Mouse (Mus musculus): ENCODE data around the gene Cnst.

Cnst gene

DNA sequence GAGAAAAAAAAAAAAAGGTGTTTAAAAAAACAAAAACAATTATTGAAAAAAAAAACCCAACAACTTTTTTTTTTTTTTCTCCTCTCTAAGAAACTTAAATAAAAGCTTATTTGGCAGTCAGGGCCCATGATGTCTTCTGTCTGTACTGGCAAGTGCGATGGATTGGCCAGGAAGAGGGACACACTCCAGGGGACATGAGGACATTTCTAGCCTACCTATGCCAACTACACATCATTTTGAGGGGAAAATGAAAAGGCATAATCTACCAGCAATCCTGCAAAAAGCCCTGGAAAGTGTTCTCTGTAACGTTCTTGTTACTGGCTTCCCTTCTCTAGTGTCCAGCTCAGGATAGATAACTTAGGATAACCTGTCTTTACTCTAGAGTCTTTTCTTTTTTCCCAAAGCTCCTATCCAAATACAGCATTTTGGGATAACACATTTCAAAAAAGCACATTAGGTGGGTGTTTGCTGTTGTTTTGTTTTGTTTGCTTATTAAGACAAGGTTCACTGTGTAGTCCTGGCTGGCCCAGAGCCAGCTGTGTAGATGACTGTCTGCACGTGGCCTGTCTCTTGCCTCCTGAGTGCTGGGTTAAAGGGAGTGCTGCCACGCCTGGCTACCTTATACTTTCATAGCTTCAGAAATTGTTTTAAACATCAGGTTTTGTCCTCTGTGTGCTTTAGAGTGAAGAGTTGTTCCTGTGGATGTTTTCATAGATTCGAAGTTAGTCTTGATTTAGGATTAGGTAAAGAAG lies 7.2 kb downstream of the Cnst start:
- CTCF ChIA-PET: no interaction called here

DNA sequence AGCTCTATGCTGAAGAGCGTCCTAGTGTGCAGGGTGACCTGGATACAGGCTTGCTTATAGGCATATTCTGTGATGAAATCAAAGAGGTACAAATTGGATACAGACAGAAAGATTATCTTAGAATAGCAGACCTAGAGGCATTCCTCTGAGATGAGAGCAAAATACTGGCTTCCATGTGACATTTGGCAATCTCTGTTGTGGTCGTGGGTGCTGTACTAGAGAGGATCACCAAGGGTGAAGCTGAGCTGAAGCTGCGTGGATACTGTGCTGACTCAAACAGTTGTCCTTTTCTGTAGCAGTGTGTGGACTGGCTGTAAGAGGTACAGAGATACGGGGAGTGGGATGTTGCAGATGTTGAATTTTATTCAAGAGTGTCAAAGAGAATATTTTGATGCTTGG lies 7.8 kb downstream of the Cnst start:
- CTCF ChIA-PET: no interaction called here

DNA sequence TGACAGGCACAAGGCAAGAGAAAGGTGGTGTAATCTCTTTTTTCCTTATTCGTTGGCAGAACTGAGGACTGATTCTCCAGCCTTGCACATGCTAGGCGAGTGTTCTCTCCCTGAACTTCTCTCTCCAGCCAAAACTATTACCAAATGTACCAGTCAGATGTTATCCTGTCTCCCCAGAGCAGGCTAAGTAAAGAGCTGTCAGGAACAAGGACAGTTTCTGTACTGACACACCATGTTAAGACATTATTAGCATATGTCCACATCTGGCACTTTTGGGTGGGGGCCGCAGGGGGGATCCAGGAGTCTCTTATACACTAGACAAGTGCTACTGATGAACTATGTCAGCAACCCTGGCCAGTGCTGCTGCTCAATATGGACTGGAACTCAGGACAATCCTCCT lies 10.8 kb downstream of the Cnst start:
- CTCF ChIA-PET: no interaction called here

DNA sequence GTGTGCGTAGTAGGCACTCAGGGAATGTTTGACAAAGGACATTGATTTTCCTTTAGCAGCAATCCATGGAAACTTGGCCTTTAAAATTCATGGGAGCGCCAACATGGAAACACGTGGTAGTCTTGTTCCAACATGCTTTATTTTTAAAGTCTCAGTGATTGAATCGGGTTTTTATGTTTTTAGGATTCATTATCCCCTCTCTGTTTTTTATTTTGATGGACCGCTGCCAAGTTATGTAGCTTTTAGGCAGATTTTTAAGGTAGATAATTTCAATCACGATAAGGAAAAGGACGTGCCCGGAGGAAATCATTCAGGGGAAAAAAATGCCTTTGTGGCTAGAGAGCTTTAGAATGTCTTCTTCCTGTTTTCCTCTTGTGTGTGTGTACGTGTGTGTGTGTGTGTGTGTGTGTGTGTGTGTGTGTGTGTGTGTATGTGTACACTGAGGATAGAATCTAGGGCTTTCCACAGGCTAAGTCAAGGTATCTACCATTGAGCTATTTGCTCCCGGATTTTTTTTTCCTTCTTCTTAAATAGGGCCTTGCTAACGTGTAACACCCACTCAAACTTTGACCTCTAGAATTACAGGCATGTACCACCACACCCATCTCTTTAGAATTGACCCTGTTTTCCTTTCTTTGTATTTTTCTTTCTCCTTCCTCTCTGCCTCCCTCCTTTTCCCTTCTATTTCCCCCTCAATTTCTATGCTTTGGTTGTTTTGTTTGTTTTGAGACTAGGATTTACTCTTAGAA lies 13.4 kb downstream of the Cnst start:
- CTCF ChIA-PET: interaction anchor here (0.6 kb wide), 1 partner anchor 672 kb away, joined by 5 read pairs; no protein-coding TSS in a partner anchor

DNA sequence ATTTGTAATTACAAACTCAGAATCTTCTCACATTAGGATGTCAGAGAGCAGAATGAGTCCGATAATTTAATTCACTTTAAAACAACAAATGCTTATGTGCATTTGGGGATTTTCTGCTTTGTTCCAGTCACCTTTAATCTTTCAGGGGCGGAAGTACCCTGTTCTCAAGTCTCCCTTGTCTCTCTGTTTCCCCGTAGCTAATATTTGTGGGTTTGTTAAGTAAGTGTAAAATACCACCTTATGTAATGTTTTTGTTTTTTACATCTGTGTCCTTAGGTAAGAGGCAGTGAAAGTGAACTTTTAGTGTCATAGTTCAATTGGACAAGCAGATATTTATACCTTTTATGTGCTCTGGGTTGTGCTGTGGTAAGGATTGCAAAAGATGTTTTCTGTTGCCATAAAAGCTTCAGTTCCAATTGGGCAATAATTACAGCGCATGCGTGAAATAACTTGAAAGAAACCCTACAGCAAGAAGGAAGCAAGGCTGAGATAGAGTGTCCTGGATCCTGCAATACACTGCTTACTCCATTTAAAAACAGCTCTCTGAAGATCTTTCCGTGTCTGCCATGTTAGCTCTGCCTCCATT lies 14.8 kb downstream of the Cnst start:
- CTCF ChIA-PET: no interaction called here

DNA sequence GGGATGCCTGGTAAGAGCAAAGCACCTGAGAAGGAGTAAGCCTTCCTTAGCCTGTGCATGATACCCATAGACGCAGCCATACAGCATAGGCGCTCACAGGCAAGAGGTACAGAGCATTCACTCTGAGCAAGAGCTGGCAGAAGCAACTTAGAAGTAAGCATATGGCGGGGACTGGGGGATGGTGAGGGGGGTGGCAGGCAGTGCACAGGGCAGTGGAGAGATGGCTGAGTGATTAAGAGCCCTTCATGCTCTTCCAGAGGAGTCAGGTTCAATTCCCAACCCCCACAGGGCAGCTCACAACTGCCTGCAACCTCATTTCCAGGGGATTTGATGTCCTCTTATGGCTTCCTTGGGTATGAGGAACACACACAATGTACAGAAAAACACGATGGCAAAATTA lies 17.0 kb downstream of the Cnst start:
- CTCF ChIA-PET: no interaction called here

DNA sequence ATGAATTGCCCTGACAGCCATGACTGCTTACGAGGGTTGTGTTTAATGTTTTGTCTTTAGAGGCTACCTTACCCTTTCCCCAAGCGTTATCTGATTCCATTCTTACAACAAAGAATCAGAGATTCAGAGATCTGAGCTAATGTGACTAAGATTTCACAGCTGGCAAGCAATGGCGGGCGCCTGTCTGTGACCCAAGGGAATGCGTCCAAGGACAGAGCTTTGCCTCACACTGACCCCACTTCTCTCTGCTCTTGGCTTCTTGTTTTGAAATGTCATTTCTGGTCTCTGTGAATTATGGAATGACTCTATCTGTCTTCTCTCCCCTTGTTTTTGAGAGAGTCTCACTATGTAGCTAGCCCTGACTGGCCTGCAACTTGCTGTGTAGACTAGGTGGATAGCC lies 17.8 kb downstream of the Cnst start:
- CTCF ChIA-PET: no interaction called here

DNA sequence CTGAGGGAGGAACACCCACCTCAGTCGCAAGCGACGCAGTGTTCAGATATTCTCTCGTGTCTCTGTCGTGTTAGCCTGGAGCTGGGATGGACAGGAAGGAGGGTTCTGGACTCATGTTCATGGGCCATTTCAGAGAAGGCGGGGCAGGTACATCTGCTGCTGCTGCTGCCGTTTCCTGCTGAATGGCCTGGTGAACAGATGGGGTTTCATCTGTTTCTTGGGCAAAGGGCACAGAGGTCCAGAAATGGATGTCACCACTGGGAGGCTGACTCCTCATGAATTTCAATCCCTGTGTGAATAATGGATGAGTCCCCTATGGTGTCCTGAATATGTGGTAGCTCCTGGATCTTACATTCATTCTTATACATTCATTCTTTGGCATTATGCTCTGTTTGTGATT lies 21.4 kb downstream of the Cnst start:
- CTCF ChIA-PET: no interaction called here

DNA sequence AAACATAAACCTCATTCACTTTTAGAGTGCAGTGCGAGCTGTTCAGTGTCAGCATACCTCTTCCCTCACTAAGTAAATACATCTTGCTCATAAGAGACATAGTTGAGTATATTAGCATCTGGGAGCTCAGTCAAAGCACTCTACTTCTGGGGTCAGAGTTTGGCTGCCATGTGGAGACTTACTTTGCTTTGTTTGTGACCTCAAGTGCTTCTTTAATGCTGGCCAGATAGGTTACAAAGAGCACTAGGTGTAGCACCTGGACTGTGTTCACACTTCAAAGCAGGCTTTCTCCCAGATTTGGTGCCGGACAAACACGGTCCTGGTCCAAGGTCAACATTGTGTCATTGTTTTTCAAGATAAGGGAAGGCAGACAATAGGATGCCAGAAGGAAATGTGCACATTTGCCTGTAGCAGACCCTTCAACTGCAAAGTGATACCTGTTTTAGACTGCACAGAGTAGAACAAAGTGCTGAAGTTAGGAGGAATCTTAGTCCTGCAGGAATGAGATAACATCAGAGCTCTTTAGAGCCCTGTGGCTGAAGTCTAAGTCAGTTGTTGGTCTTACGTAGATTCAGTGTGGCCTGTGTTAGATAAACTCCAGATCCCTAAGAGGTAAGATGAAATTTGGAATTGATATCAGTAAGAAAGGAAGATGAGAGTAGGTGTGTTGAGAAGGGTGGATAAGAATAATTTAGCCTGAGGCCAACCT lies 22.7 kb downstream of the Cnst start:
- CTCF ChIA-PET: no interaction called here

DNA sequence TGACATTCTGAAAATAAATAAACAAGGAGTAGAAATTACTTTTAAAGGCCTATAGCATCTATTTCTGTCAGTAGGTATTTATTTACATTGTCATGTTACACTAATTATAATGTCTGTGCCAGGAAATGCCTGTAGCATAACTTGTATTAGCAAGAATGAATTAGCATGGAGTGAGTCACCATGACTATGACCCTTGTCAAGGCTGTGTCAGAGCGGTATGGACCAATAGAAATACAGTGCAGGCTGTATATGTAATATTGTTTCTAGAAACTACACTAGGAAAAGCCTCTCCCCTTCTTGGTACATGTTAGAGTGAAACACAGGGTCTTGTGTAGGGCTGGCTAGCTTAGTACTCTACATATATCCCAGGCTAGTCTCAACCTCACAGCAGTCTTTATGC lies 24.3 kb downstream of the Cnst start:
- CTCF ChIA-PET: no interaction called here

DNA sequence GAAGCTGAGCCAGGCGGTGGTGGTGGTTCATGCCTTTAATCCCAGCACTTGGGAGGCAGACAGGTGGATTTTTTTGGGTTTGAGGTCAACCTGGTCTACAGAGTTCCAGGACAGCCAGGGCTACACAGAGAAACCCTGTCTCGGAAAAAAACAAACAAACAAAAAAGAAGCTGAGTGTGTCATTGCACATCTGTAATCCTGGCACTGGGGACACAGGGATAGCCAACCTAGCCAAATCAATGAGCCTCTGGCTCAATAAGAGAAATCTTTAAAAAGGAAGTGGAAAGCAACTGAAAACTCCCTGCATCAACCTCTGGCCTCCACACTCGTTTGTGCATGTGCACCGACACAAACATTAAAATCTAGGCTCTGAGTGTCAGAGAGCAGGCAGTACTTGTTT lies 25.5 kb downstream of the Cnst start:
- CTCF ChIA-PET: no interaction called here

DNA sequence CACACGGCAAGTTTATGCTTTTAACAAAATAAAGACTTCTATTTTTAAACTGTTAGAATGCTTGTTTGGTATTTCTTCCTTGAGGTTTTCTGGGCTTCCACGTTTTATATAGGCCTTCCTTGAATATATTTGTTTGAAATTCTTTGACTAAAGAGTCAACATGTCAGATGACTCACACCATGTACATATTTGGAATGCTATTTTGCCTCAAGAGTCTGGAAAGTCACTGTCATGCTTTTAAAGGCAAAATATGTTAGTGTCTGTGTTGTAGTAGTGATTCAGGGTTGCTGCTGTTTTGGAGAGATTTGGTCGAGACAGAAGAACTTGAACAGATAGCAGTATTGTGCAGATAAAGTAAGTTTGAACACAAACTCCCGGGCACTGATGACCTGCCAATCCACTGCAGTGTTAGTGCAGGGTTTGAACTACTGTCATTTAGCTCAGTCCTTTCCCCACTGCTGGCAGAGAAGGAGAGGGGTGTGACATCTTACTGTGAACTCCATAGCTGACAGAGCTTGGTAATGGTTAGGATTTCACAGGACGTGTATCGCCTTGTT lies 27.6 kb downstream of the Cnst start:
- CTCF ChIA-PET: no interaction called here

DNA sequence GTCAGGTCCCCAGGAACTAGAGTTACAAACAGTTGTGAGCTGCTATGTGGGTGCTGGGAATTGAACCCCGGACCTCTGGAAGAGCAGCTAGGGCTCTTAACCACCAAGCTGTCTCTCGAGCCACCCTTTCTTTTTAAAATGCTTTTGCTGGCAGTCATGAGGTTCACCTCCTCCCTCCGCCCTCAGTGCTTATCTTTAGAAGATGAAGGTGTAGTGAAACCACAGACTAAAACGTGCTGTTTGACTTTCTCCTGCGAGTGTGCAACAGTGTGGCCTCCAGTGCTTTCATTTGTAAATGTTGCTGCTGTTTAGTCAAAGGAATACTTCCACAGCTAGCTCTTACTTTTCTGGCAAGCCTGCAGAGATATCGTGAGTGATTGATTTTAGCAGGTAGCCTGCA lies 32.5 kb downstream of the Cnst start:
- CTCF ChIA-PET: no interaction called here

DNA sequence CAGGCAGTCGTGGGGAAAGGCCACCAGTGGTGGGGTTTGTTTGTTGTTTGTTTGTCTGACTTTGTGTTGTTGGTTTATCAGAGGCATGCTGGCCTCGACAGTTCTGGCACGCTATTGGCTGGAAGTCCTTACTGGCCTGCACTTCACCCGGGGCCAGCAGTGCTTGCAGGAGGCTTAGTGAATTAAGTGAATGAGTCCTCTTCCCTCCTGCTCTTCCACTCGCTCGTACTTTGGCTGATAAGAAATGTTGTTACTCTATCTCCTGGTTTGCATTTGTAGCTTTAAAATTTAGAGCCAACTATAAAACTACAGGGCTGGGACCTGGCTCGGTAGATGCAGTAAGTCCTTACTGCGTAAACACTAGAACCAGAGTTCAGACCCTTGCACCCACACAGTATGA lies 34.0 kb downstream of the Cnst start:
- CTCF ChIA-PET: no interaction called here

DNA sequence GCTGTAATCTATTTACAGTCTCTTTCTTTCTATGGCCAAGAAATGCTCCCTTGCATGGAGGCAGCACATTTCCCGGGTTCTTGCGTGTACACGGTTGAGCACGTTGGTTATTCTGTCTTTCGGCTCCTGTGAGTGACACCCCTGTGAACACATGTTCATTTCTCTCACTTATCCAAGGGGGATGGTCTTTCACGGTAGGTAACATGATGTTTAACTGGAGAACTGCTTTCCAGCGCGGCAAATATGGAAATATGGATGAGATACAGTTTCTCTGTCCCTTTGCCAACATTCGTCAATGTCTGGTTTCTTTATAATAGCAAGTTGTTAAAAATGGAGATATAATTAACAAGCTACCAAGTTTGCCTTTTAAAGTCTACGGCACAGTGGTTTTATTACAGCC lies 35.3 kb downstream of the Cnst start:
- CTCF ChIA-PET: no interaction called here

DNA sequence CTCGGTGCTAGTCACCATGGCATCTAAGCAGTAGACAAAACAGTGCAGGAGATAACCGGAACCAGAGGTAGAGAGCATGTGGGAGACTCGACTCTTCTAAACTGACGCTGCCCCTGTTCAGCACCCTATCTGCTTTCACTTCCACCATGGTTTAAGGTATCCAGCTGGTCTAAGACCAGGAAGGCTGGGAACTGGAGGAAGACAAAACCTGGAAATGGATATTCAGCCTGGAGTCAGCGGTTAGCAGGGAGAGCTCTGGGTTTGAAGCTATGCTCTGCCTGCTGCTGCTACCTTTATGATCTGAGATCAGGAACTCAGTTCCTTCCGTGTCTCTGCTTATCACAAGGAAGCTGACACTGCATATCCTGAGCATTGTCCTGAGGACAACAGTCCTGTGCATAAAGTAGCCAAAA lies 35.9 kb downstream of the Cnst start:
- CTCF ChIA-PET: no interaction called here

DNA sequence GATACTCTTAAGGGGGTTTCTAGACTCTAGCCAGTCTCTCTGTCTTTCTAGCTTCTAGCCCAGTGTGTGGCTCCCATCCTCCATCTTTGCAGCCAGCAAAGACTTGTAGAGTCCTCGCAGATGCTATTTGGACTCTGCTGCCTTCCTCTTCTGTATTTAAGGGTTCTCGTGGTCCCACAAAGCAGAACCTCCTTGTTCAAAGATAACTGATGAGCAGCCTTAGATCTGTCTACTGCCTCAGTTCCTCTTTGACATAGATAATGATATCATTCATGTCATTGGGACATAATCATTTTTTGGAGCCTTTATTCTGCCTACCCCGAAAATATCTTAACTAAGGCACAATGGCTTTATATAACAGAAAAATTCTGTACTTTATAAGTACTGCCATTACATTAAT lies 36.9 kb downstream of the Cnst start:
- CTCF ChIA-PET: no interaction called here

DNA sequence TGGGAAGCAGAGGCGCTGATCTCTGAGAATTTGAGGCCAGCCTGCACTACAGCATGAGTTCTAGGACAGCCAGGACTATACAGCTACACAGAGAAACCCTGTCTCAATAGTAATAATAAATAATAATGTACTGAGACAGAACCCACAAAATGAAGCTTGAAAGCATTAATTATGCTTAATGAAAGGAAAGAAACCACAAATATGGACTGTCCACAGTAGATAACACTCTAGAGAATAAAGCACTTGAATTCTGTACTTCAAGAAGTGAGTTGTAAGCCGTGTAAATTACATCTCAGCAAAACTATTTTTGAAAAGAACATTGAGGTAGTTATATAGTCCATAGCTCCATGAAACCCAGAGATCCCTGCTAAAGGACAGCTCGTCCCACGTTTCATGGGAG lies 38.0 kb downstream of the Cnst start:
- CTCF ChIA-PET: no interaction called here

DNA sequence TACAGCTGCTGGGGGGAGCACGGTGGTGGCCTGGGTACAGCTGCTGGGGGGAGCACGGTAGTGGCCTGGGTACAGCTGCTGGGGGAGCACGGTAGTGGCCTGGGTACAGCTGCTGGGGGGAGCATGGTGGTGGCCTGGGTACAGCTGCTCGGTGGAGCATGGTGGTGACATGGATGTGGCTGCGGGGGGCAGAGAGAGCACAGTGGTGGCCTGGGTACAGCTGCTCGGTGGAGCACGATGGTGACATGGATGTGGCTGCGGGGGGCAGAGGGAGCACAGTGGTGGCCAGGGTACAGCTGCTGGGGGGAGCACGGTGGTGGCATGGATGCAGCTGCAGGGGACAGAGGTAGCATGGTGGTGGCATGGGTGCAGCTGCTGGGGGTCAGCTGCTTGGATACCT lies 39.5 kb downstream of the Cnst start:
- CTCF ChIA-PET: no interaction called here

DNA sequence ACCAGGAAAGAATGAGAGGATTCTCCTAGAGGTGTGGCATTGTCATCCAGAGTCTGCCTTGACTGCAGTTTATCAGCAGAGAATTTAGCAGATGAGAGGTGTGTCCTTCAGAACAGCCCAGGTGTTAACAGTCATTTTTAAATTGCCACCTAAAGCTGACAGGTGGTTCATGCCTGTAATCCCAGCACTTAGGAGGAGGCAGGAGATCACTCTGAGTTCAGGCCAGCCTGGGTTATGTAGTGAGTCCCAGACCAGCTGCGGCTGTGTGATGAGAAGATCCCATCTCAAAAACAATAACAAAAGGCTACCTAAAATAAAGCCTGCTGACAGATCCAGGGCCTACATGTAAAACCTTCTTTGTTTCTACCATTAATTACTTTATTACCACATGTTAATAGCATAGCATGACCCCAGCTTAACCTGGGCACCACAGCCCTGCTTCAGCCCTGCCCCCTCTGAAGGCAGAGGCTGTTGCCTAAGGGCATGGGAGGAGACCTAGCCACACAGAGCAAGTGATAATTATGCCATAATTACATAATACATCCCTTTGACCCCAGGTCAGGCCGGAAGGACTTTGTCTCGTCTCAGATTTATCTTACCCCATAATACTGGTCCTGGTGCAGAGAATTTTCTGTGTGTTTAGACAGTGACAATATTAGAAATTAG lies 40.4 kb downstream of the Cnst start:
- CTCF ChIA-PET: no interaction called here

DNA sequence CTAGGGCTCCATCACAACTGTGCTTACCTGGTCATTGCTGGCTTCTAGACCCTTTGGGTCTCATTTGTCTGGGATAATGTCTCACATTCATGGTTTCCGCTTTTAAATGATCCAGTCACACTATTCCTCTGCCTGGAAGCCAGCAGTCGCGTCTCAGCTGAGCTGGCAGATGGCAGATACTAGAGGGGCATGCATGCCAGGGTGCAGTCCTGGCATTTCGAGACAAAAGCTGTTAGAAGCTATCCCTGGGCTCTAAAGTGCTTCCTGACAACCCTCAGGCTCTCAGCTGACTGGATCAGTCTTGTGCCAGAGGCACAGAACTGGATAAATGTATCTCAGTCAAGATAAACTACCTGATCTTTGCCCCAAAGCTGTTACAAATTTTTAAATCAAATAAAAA lies 42.1 kb downstream of the Cnst start:
- CTCF ChIA-PET: interaction anchor here (0.7 kb wide), 1 partner anchor 12 kb away, joined by 3 read pairs; no protein-coding TSS in a partner anchor

DNA sequence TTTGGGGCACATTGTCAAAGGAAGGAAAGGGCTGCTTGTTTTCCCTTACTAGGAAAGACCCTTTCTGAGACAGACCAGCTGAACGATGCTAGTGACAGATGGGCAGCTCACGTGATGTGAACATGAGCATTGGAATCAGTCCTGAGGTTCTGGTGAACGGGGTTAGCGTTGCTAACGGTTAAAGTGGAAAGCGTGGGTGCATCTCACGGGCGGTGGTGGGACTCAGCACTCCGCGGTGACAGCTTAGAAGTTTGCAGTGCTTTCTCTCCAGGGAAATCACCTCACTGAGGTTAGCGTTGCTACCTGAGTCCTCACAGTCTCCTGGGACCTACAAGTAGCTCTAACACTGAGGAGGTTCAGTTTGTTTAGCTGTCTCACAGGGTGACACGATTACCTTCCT lies 45.5 kb downstream of the Cnst start:
- CTCF ChIA-PET: interaction anchor here (0.5 kb wide), 1 partner anchor 19 kb away, joined by 4 read pairs; no protein-coding TSS in a partner anchor
